22 mouse cellular contexts compared by ENCODE assay signal in genomic region chr1:56674601-56675000, GRCm38 (mm10). TPM values are rescaled to one million over a fixed set of nuclear protein-coding genes. Genes with fewer than 3 reads are reported as not detected.
"Had no signal": no experiment of that assay in that cellular context is flagged by ENCODE, and none has a peak within 500 bp of the region (broad histone marks: within the 10 kb centered on the region; RNA-seq: fewer than 3 reads in every experiment).

No protein-coding gene starts in this region.

- DNase-seq: retina, postnatal 1 day; right cerebral cortex, adult 18-20 months; right cerebral cortex, postnatal 14 days; right cerebral cortex, postnatal 25 days; right cerebral cortex, postnatal 4 days; spleen, adult 18-20 months; thymus, adult 18-20 months; thymus, adult 2 months; thymus, postnatal 14 days; thymus, postnatal 25 days; thymus, postnatal 36 days; thymus, postnatal 4 days had no signal

- H3K36me3 ChIP-seq: neural tube, embryonic 15.5 days; stomach, embryonic 15.5 days had no signal

- H3K27ac ChIP-seq: neural tube, embryonic 15.5 days; stomach, embryonic 15.5 days; stomach, postnatal 0 days had no signal

- H3K27me3 ChIP-seq: neural tube, embryonic 15.5 days; stomach, embryonic 15.5 days had no signal

- H3K4me1 ChIP-seq: neural tube, embryonic 15.5 days; stomach, embryonic 15.5 days had no signal

- H3K4me3 ChIP-seq: neural tube, embryonic 15.5 days; stomach, embryonic 15.5 days had no signal

RNA-seq across cellular contexts. Expression of gene Hsfy2, which starts 37.4 kb away (rescaled TPM):
- polyA plus RNA-seq: neural tube, embryonic 14.5 days; neural tube, embryonic 15.5 days; small intestine, adult 2 months; spleen, adult 2 months; stomach, embryonic 14.5 days; stomach, embryonic 15.5 days; stomach, embryonic 16.5 days; stomach, postnatal 0 days; thymus, adult 2 months; thymus, postnatal 0 days; urinary bladder, adult 2 months had no signal
